Mouse (Mus musculus): ENCODE measurements around the gene Hpcal1.

DNA sequence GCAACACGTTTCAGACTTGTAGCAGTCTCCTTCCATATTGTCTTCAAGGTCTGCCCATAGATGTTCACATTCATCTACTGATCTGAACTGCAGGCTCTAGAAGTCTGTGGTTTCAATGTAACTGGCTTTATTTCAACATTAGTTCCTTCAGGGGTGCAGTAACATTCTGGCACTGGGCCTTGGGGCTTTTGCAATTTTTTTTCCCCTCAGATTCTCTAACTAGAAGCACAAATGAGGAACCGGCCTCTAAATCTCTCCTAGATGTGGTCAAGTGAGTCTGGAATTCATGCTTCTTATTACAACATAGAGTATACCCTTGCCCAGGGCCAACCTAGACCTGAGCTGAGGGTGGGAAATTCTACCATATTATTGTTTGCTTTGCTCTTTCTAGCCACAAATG lies 8.5 kb upstream of the Hpcal1 start:
- TF ChIP-seq CTCF (IDR thresholded peaks at IDR 0.05; ENCODE audit: control insufficient read depth, insufficient read depth, low read length) = no peak
- no peak for TF ChIP-seq POLR2A (IDR thresholded peaks at IDR 0.05; ENCODE audit: borderline replicate concordance, control insufficient read depth, low read depth, low read length)

Data from bone marrow, adult 2 months (tissue).